Mouse (Mus musculus): ENCODE data around the gene Skil.
"Not testable (repeated sequence)": the region's sequence is repeated elsewhere in the genome, so short reads cannot be mapped to it uniquely, and the experiment has no call there.

The Skil gene

GRCm38 (mm10) chr3:31126848-31127247 lies 32.0 kb downstream of the Skil start:
- DNase-seq (ENCODE audit: low spot score): no peak

- DNase-seq (ENCODE audit: low spot score): no peak
Observed at GRCm38 (mm10) chr3:31129766-31130165, 34.9 kb downstream of the Skil start.

- no peak for DNase-seq (ENCODE audit: low spot score)
Observed at GRCm38 (mm10) chr3:31133664-31134063, 38.8 kb downstream of the Skil start.

- DNase-seq (ENCODE audit: low spot score): no peak
Observed at GRCm38 (mm10) chr3:31134246-31134645, 39.4 kb downstream of the Skil start.

GRCm38 (mm10) chr3:31134696-31135095 lies 39.8 kb downstream of the Skil start:
- no peak for DNase-seq (ENCODE audit: low spot score)

- DNase-seq (ENCODE audit: low spot score): not testable (repeated sequence)
Observed at GRCm38 (mm10) chr3:31136591-31136990, 41.7 kb downstream of the Skil start.

- peak; percentile 88 for DNase-seq (ENCODE audit: low spot score)
Observed at GRCm38 (mm10) chr3:31138454-31139424, 43.9 kb downstream of the Skil start.

GRCm38 (mm10) chr3:31141621-31142020 lies 46.8 kb downstream of the Skil start:
- DNase-seq (ENCODE audit: low spot score): no peak

GRCm38 (mm10) chr3:31145222-31145621 lies 50.4 kb downstream of the Skil start:
- DNase-seq (ENCODE audit: low spot score): not testable (repeated sequence)

GRCm38 (mm10) chr3:31145641-31146290 lies 50.9 kb downstream of the Skil start:
- peak; percentile 91 for DNase-seq (ENCODE audit: low spot score)

GRCm38 (mm10) chr3:31148595-31148994 lies 53.7 kb downstream of the Skil start:
- DNase-seq (ENCODE audit: low spot score): no peak

- peak; percentile 52 for DNase-seq (ENCODE audit: low spot score)
Observed at GRCm38 (mm10) chr3:31149706-31150105, 54.8 kb downstream of the Skil start, which contains the start of gene Cldn11. Gene Cldn11 (plus strand): TSS chr3:31149920.

GRCm38 (mm10) chr3:31152108-31152507 lies 57.2 kb downstream of the Skil start:
- DNase-seq (ENCODE audit: low spot score): peak; percentile 70

GRCm38 (mm10) chr3:31156126-31156525 lies 61.3 kb downstream of the Skil start:
- no peak for DNase-seq (ENCODE audit: low spot score)

- no peak for DNase-seq (ENCODE audit: low spot score)
Observed at GRCm38 (mm10) chr3:31157776-31158175, 62.9 kb downstream of the Skil start.

GRCm38 (mm10) chr3:31160046-31160445 lies 65.2 kb downstream of the Skil start:
- no peak for DNase-seq (ENCODE audit: low spot score)

GRCm38 (mm10) chr3:31161336-31161735 lies 66.5 kb downstream of the Skil start:
- no peak for DNase-seq (ENCODE audit: low spot score)

- DNase-seq (ENCODE audit: low spot score): no peak
Observed at GRCm38 (mm10) chr3:31162860-31163259, 68.0 kb downstream of the Skil start.

- no peak for DNase-seq (ENCODE audit: low spot score)
Observed at GRCm38 (mm10) chr3:31165803-31166202, 70.9 kb downstream of the Skil start.

GRCm38 (mm10) chr3:31166365-31166871 lies 71.6 kb downstream of the Skil start:
- peak; percentile 74 for DNase-seq (ENCODE audit: low spot score)

Measured in layer of hippocampus, adult 11-12 months (tissue).